Mouse (Mus musculus) liver, postnatal 0 days (tissue): ENCODE data around the gene Aamp. TPM values are rescaled to one million over a fixed set of nuclear protein-coding genes. Genes with fewer than 3 reads are reported as not detected.
A peak's percentile ranks its signal among the peaks of the same experiment; 100 is the strongest.
"Not testable (repeated sequence)": the region's sequence is repeated elsewhere in the genome, so short reads cannot be mapped to it uniquely, and the experiment has no call there.

Experiments used
- ATAC-seq: fragments of 200-750 bp; cut with Nextera tagmentation; 2 replicates; pipeline ENCODE4 v1.8.0; 2017; ENCODE audit warnings: mild to moderate bottlenecking, moderate library complexity
- DNase-seq: peaks from one replicate; pipeline ENCODE4 v3.0.0-alpha.2; 2016
- H3K27ac ChIP-seq: fragments of 300-500 bp; sonication (generic); 2 replicates; pipeline ENCODE4 v1.5.1; 2014; ENCODE audit warnings: antibody characterized with exemption, moderate library complexity, mild to moderate bottlenecking, low read depth
- H3K27me3 ChIP-seq: fragments of 300-500 bp; sonication (generic); 2 replicates; pipeline ENCODE4 v1.6.1; 2014; ENCODE audit warnings: low read length, control low read depth, mixed read lengths; ENCODE audit not compliant: insufficient read depth
- H3K36me3 ChIP-seq: fragments of 300-500 bp; sonication (generic); replicated peaks from 2 replicates; pipeline ENCODE4 v1.6.1; 2014; ENCODE audit warnings: mild to moderate bottlenecking, control low read depth, low read length, moderate library complexity, mixed read lengths; ENCODE audit not compliant: insufficient read depth
- H3K4me1 ChIP-seq: fragments of 300-500 bp; sonication (generic); 2 replicates; pipeline ENCODE4 v1.6.1; 2014; ENCODE audit warnings: antibody characterized with exemption, mild to moderate bottlenecking, control low read depth; ENCODE audit not compliant: insufficient read depth
- H3K4me2 ChIP-seq: fragments of 300-500 bp; sonication (generic); 2 replicates; pipeline ENCODE4 v1.6.1; 2014; ENCODE audit warnings: low read depth, mild to moderate bottlenecking, low read length, moderate library complexity, mixed read lengths
- H3K4me3 ChIP-seq: fragments of 300-500 bp; sonication (generic); 2 replicates; pipeline ENCODE4 v1.5.1; 2014; ENCODE audit warnings: low read depth, low read length
- H3K9ac ChIP-seq: fragments of 300-500 bp; sonication (generic); replicated peaks from 2 replicates; pipeline ENCODE4 v1.6.1; 2014; ENCODE audit warnings: mild to moderate bottlenecking, moderate library complexity
- H3K9me3 ChIP-seq: fragments of 300-500 bp; sonication (generic); 2 replicates; pipeline ENCODE4 v1.6.1; 2016; ENCODE audit warnings: mild to moderate bottlenecking, control low read depth, low read length, mixed read lengths
- CTCF ChIP-seq: sonication (generic); IDR thresholded peaks from 2 replicates; pipeline ENCODE4 v1.5.1; 2016; ENCODE audit warnings: antibody characterized with exemption, low read depth
- EP300 ChIP-seq: IDR thresholded peaks from 2 replicates; pipeline ENCODE4 v1.6.1; 2016; ENCODE audit warnings: antibody characterized with exemption, low read depth, mild to moderate bottlenecking
- WGBS: fragments of 180-500 bp; shearing (Covaris S2); extraction: QIAGEN DNeasy Blood & Tissue Kit; methylation state at CpG from one replicate; pipeline ENCODE4 v1.1.7; 2014; ENCODE audit not compliant: insufficient replicate concordance; 5-methylcytosine and 5-hydroxymethylcytosine counted together
- polyA plus RNA-seq: library from polyadenylated mRNA; unstranded; fragments of >200 nt; fragmentation: Nextera tagmentation; extraction: Ambion mirVana; gene quantifications from 2 replicates; pipeline ENCODE4 v1.2.1, GENCODE M21; 2015

Aamp gene
- polyA plus RNA-seq, 1 experiment from 2014 or later, result 109 TPM

GRCm38 (mm10) chr1:74292331-74293020 is 7.9 kb upstream of the Aamp start:
- WGBS, result 88% methylated on average over 11 of the region's 11 CpGs
- H3K36me3 ChIP-seq, result peaks cover 29% of the 10 kb centered on the region
- H3K9me3 ChIP-seq, result no peaks in the 10 kb centered on the region
- H3K9ac ChIP-seq, result no peak overlapping the region
- no peaks in the 10 kb centered on the region for H3K27me3 ChIP-seq
- no peak overlapping the region for H3K4me3 ChIP-seq
- H3K4me1 ChIP-seq, result peaks cover 38% of the 10 kb centered on the region
- no peak for DNase-seq
- no peak overlapping the region for H3K4me2 ChIP-seq
- ATAC-seq, result no peak
- no peak overlapping the region for H3K27ac ChIP-seq
- TF ChIP-seq EP300 (no peak), CTCF (no peak)

- no peak overlapping the region for H3K4me3 ChIP-seq
- 80% methylated on average over 5 of the region's 5 CpGs for WGBS
- no peaks in the 10 kb centered on the region for H3K27me3 ChIP-seq
- no peak overlapping the region for H3K27ac ChIP-seq
- H3K9ac ChIP-seq, result no peak overlapping the region
- H3K9me3 ChIP-seq, result no peaks in the 10 kb centered on the region
- no peak for TF ChIP-seq CTCF
- no peak for TF ChIP-seq EP300
- peaks cover 23% of the 10 kb centered on the region for H3K4me1 ChIP-seq
- no peak overlapping the region for H3K4me2 ChIP-seq
- peaks cover 25% of the 10 kb centered on the region for H3K36me3 ChIP-seq
- ATAC-seq (no peak), DNase-seq (no peak)
Measured at GRCm38 (mm10) chr1:74290141-74290540, 5.6 kb upstream of the Aamp start.

GRCm38 (mm10) chr1:74289740-74290139 is 5.2 kb upstream of the Aamp start:
- whole genome bisulfite sequencing, result 84% methylated on average over 2 of the region's 2 CpGs
- peak overlapping the region; percentile 61 for H3K27ac ChIP-seq

GRCm38 (mm10) chr1:74289248-74289647 is 4.7 kb upstream of the Aamp start:
- DNase-seq, result no peak
- no peak for TF ChIP-seq CTCF
- TF ChIP-seq EP300, result no peak; the same call in 1 of the 2 replicates
- H3K9me3 ChIP-seq, result no peaks in the 10 kb centered on the region
- 81% methylated on average over 9 of the region's 9 CpGs for WGBS
- H3K27ac ChIP-seq, result peak overlapping the region; percentile 22; the same call in 1 of the 2 replicates
- H3K4me3 ChIP-seq, result no peak overlapping the region
- H3K36me3 ChIP-seq, result peaks cover 24% of the 10 kb centered on the region
- no peak overlapping the region for H3K9ac ChIP-seq
- no peaks in the 10 kb centered on the region for H3K27me3 ChIP-seq
- H3K4me2 ChIP-seq, result no peak overlapping the region
- H3K4me1 ChIP-seq, result peaks cover 16% of the 10 kb centered on the region
- no peak for ATAC-seq

More at GRCm38 (mm10) chr1:74289740-74290139, 5.2 kb upstream of the Aamp start:
- DNase-seq (no peak), ATAC-seq (no peak)
- H3K4me1 ChIP-seq, result peaks cover 19% of the 10 kb centered on the region
- H3K27me3 ChIP-seq, result no peaks in the 10 kb centered on the region
- no peak overlapping the region for H3K4me3 ChIP-seq
- no peak overlapping the region for H3K4me2 ChIP-seq
- TF ChIP-seq EP300 (no peak), CTCF (no peak)
- peaks cover 25% of the 10 kb centered on the region for H3K36me3 ChIP-seq
- H3K9ac ChIP-seq, result no peak overlapping the region
- H3K9me3 ChIP-seq, result no peaks in the 10 kb centered on the region

GRCm38 (mm10) chr1:74288327-74288726 is 3.8 kb upstream of the Aamp start:
- Histone ChIP-seq H3K4me1 (peaks cover 18% of the 10 kb centered on the region), H3K27ac (no peak overlapping the region), H3K4me2 (no peak overlapping the region), H3K4me3 (no peak overlapping the region), H3K36me3 (peaks cover 20% of the 10 kb centered on the region), H3K27me3 (no peaks in the 10 kb centered on the region), H3K9me3 (no peaks in the 10 kb centered on the region), H3K9ac (no peak overlapping the region)
- ATAC-seq (no peak), DNase-seq (no peak)
- WGBS, result 71% methylated on average over 4 of the region's 4 CpGs
- TF ChIP-seq EP300, result no peak
- TF ChIP-seq CTCF, result no peak

- not testable (repeated sequence) for DNase-seq, H3K27ac ChIP-seq, H3K4me3 ChIP-seq, ATAC-seq, H3K4me2 ChIP-seq, H3K9me3 ChIP-seq, H3K27me3 ChIP-seq, H3K9ac ChIP-seq
- Histone ChIP-seq H3K36me3 (peaks cover 16% of the 10 kb centered on the region), H3K4me1 (peaks cover 18% of the 10 kb centered on the region)
- 60% methylated on average over 15 of the region's 17 CpGs for WGBS
- TF ChIP-seq CTCF, result peak; percentile 50
Measured at GRCm38 (mm10) chr1:74286869-74287607, 2.5 kb upstream of the Aamp start.
